Mouse (Mus musculus): ENCODE results near the gene Wdr93.

Gene Wdr93

DNA sequence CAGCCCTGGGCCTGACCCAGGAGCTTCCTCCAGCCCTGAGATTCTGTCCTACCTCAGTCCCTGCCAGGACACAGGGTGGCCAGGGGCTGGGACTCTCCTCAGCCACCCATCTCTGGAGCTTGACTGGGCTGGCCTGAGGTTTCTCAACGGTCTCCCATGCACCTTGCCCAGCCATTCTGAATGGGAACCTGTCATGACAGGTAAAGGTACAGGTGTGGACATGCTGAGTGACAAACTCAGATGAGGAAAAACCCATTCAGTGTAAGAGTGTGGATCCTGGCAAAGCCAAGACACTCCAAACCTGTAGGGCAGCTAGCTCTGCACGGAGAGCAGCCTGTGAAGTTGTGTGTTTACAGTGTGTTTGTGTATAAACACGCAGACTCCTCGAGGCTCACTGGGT is 57.4 kb downstream of the Wdr93 start:
- DNase-seq (ENCODE audit: low spot score in 2 of 2) = peak in 1 of 2 experiments; percentile 47

GRCm38 (mm10) chr7:79801391-79801790 is 58.4 kb downstream of the Wdr93 start:
- DNase-seq (ENCODE audit: low spot score in 2 of 2) = no peak

- no peak for DNase-seq (ENCODE audit: low spot score in 2 of 2)
These were observed 59.1 kb downstream of the Wdr93 start for GRCm38 (mm10) chr7:79802037-79802436.

GRCm38 (mm10) chr7:79803887-79804286 is 60.9 kb downstream of the Wdr93 start:
- DNase-seq (ENCODE audit: low spot score in 2 of 2) = no peak

GRCm38 (mm10) chr7:79808561-79808960 is 65.6 kb downstream of the Wdr93 start:
- DNase-seq (ENCODE audit: low spot score in 2 of 2) = no peak

DNA sequence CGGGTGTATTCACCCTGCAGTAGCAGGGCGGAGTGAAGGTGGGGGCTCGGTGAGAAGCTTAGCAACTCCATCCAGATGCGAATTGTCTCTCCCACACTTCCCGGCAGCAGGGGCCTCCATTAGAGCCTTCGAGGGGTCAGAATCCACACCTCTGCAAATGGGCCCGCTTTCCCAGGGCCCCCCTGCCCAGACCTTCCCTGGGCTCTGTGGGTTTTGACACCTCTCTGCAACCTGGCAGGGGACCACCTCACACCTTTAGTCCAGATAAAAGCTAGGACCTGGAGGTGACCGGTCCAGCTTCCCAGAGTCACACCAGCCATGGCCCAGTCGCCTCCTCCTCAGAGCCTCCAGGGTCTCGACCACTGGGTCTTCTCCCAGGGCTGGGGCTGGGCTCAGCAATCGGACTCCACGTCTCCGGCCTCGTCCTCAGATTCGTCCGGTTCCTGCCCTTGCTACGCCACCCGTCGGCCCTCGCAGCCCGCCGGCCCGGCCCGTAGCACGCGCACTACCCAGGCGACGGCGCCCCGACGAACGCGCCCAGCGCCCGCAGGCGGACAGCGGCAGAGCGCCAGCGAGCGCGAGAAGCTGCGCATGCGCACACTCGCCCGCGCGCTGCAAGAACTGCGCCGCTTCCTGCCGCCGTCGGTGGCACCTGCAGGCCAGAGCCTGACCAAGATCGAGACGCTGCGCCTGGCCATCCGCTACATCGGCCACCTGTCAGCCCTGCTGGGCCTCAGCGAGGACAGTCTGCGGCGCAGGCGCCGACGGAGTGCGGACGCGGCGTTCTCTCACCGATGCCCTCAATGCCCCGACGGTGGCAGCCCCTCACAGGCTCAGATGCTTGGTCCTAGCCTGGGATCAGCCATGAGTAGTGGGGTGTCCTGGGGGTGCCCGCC is 67.9 kb downstream of the Wdr93 start, which contains the start of gene Mesp2:
Mesp2 (plus strand) TSS at position 117 of the 896 bp plus-strand sequence.
- peak; percentile 51 to 57 for DNase-seq (ENCODE audit: low spot score in 2 of 2)

DNA sequence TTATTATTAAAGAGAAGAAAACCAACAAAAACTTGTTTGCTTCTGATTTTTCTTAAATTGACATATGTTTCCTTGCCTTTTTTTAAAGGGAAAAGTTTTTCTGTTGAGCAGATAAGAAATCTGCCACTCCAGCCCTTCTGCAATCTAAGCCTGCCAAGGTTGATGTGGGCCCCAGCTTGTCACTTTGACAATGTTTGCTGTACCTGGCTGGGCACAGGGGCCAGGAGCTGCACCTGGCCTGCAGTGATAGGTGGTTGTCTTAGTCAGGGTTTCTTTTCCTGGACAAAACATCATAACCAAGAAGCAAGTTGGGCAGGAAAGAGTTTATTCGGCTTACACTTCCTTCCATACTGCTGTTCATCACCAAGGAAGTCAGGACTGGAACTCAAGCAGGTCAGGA is 70.4 kb downstream of the Wdr93 start:
- DNase-seq (ENCODE audit: low spot score in 2 of 2) = no peak

- no peak for DNase-seq (ENCODE audit: low spot score in 2 of 2)
These were observed 75.4 kb downstream of the Wdr93 start for GRCm38 (mm10) chr7:79818321-79818720.

GRCm38 (mm10) chr7:79819515-79819914 is 76.6 kb downstream of the Wdr93 start:
- DNase-seq (ENCODE audit: low spot score in 2 of 2) = no peak

DNA sequence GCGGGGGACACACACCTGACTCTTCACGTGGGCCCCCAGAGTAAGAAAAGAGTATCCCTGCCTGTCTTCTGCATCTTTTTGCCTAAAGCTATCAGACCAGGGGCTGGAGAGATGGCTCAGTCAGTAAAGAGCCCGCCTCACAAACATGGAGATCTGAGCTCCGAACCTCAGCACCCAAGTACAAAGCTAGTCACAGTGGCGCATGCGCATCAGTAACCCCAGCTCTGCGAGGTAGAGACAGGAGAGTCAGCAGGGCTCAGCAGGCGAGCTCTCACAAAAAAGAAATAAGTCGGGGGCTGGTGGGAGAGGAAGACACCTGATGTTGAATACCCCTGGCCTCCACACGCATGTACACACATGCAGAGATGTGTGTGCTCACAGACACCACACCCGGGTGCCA is 77.0 kb downstream of the Wdr93 start:
- no peak for DNase-seq (ENCODE audit: low spot score in 2 of 2)

DNA sequence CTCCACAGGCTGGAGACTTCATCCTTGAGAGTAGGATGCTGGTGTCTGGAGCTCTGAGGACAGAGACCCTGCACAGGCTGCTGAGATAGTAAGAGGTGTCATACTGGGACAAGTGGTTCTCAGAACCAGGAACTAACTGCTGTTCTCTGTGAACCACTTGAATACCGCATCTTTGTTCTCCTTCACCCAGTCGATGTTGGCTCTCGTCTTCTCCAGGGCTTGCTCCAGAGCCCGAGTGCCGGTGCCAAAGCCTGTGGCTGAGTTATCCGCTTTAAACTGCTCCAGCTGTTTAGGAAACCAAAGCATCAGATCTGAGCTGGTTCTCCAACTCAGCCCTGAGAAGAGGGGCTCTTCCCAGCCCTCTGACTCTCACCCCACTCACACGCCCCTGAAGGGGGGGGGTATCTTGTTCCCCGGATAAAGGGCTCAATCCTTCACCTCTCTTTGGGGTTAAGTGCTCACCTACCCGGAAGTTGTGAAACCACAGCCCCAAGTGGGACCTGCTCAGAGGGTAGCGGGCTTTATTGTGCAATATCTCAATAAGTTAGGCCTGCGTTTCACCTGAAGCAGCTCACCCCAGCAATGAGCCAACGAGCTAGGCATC is 79.2 kb downstream of the Wdr93 start:
- no peak for DNase-seq (ENCODE audit: low spot score in 2 of 2)

DNA sequence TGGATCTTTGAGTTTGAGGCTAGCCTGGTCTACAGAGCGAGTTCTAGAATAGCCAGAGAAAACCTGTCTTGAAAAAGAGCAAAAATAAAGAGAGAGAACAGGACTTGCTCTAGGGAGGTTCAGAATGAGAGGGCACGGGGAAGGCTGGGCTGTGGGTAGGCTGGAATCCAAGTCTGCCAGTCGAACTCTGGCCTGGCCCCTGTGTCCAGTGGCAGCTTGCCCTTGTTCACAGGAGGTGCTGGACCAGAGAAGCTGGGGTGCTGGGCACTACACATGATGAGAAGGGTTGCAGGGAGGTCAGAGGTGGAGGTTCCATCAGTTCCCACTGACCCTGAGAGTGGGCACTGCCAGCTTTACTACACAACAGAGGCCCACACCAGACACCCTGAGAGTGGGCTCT is 85.4 kb downstream of the Wdr93 start:
- no peak for DNase-seq (ENCODE audit: low spot score in 2 of 2)

DNA sequence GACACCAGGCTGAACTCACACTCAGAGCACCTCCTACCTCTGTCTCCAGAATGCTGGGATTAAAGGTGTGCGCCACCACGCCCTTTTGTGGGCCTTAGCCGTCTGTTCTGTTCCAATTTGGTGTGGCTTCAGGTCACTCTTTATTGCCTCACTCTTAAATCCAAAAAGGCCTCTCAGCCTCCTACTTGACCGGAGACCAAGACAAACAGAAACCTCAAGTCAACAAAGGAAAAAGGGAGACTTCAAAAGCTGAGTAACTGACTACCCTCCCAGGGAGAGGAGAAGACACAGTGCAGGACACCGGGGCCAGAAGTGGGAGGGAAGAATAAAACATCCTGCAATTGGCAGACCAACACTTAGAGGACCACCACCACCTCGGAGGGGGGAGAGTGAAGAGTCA is 88.2 kb downstream of the Wdr93 start:
- DNase-seq (ENCODE audit: low spot score in 2 of 2) = no peak

DNA sequence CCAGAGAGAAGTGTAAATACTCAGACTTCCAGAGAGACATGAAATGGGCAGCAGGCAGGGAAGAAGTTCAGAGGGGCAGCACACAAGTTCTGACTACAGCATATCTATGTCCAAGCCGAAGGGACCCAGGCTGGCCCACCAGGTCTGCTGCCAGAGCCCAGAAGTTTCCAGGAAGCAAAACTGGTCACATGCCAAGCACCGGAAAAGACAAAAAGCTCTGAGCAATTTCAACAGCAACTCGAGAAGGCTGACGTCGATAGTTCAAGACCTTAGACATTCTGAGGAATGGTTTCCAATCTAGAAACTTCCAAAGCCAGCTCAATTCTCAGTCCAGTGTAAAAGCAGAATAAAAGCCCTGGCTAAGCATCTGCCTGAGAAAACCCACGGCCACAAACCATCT is 88.6 kb downstream of the Wdr93 start:
- DNase-seq (ENCODE audit: low spot score in 2 of 2) = no peak

DNA sequence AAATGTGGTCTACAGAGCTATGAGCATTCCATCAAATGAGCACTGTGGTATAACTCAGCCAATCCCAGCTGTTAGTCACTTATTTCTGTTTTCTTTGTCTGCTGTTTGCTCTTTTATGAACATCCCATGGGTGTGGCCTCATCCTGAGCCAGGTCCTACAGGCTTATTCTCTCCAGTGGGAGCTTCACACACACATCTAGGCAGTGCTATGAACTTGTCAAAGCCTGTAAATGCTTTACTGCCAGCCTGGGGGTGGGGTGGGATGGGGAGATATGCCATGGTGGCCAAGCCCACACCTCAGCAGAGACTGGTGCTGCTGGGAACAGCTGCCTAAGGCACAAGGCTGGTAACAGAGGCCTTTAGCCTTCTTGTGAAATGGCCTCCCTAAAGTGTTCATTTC is 90.0 kb downstream of the Wdr93 start:
- DNase-seq (ENCODE audit: low spot score in 2 of 2) = no peak

DNA sequence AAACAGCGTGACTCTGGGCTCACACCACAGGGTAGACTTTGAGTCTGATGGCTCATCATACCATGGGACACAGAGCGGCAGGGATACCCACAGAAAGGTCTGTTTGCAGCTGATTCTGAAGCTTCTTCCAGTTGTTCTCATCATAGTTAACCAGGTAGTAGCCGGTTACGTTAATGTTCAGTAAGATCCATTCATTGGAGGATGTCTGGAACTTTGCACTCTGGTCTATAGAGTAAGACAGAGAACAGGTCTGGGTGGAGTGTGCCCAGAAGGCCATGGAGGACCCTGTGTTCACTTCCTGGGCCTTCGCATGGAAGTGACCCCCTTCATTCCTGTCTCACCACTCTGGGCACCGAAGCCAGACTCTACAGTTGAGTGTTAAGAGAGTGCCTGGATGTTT is 92.2 kb downstream of the Wdr93 start:
- no peak for DNase-seq (ENCODE audit: low spot score in 2 of 2)
